Mouse (Mus musculus): ENCODE data around the gene Sgsm3.

Gene Sgsm3

DNA sequence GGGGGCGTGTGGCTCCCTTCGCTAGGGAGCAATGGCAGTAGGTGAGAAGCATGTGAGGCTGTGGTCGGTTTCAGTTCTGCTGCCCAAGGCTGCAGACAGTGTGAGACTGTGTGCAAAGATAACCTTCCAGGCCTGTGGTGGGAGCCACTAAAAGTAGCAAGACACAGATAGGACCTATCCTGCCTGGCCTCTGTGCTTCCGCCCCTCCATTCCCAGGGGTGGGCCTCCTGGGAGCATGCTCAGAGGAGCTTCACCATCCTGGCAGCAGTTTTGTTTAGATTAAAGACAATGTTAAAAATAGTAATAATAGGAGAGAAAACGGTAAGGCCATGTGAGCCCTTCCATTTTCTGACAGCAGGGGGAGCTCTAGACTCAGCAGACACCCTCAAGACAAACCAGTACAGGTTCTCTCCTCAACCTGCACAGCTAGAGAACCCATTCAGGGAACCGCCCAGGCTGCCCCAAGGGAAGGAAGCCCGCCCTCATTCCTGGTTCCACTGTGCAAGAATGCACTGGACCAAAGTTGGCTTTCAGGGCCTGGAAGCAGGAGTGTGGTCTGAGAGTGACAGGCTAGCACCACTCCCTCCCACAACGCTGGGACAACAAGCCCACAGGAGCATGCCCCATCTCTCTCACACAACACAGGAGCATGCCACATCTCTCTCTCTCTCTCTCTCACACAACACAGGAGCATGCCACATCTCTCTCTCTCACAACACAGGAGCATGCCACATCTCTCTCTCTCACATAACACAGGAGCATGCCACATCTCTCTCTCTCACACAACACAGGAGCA, 50.0 kb downstream of the Sgsm3 start:
- DNase-seq (ENCODE audit: low spot score) = peak; percentile 81

GRCm38 (mm10) chr15:81030891-81031425, 53.4 kb downstream of the Sgsm3 start:
- no peak for DNase-seq (ENCODE audit: low spot score)

DNA sequence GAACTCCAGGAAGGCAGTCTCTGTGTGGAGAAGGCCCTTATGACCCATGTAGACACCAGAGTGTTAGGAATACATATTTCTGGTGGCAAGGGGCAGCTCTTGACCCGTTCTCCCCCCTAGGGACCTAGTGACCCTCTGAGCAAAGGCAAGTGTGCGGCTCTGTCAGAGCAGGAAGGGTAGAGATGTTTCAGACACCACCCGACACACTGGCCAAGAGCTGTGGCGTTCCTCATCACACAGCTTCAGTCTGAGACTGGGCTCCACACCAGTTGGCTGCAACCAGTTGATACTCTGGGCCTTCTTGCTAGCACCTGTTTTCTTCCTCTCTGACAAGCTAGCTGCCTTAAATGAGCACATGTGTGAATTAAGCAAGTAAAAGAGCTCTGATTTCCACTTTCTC, 54.0 kb downstream of the Sgsm3 start:
- no peak for DNase-seq (ENCODE audit: low spot score)

DNA sequence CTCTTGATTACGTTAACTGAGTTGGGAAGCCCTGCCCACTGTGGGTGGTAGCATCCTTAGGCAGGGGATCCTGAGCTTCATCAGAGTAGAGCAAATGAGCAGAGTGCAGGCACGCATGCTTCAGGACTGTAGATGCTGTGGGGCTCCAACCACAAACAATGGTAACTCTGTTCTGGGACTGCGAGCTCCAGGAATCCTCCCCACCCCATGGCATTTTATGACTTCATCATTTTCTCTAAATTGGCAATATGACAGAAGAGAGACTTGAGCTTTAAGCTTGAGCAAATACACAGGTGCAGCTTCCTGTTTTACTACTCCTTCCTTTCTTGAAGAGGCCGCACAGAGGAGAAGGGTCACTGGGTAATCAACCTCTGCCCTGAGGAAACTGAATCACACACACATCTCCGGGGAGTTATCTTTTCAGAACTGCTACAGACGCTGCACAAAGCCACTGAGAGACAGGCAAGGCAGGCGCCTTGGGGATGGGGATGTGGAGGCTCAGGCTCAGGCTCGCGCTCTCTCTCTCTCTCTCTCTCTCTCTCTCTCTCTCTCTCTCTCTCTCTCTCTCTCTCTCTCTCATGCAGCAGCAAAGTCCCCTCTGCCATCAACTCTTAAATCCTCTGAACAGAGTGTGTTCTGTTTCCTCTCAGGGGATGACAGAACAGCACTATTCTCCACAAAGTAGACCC, 55.5 kb downstream of the Sgsm3 start:
- DNase-seq (ENCODE audit: low spot score) = no peak

DNA sequence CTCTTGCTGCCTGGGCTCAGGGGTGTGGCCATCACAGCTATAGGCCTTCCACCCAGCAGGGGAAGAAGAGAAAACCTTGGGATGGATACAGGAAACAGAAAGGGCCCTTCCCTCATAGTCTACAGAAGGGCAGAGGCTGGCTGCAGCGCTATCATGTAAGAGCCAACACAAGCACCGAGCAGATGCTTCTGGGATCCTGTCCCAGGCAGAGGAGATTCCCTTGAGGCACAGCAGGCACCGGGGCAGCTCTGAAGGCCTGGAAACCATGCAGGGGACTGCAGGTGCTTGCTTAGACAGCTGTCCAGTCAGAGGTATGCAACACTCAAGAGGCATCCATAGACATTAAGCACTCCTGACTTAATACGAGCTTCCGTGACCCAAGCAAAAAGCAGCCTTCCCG, 56.6 kb downstream of the Sgsm3 start:
- DNase-seq (ENCODE audit: low spot score) = peak; percentile 38

GRCm38 (mm10) chr15:81035417-81036162, 58.0 kb downstream of the Sgsm3 start:
- DNase-seq (ENCODE audit: low spot score) = no peak

DNA sequence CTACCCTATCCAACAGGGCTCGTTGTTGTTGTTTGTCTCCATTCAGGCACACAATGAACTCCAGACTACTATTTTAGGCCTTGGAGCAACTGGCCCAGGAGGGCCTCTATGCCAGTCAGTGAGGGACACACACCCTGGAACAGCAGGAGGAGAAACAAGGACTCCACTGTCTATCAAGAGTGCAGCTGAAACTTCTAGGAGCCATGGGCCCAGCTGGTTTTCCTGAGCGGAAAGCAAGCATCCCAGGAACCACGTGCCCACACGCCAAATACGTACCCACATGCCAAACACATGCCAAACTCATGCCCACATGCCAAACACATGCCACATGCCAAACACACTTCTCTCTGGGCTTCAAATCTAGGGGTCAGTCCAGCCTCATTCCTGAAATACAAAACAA, 60.9 kb downstream of the Sgsm3 start:
- DNase-seq (ENCODE audit: low spot score) = no peak

DNA sequence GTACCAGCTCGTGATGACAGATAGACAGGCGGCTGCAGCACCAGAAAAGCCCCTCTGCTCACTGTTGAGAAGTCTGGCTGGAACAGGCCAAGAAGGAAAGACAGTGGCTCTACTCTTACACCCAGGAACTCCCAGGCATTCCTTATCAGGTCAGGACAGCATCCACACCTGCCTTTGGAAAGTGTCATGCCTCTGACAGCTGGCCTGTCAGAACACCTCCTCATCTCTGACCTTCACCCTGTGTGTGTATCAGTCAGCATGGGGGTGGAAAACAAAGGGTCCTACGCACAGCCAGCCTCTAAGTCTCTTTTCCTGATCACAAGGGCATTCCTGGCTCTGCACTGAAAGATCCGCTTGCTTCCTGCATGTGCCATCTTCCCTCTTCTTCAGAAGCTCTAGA, 64.2 kb downstream of the Sgsm3 start:
- DNase-seq (ENCODE audit: low spot score) = no peak

DNA sequence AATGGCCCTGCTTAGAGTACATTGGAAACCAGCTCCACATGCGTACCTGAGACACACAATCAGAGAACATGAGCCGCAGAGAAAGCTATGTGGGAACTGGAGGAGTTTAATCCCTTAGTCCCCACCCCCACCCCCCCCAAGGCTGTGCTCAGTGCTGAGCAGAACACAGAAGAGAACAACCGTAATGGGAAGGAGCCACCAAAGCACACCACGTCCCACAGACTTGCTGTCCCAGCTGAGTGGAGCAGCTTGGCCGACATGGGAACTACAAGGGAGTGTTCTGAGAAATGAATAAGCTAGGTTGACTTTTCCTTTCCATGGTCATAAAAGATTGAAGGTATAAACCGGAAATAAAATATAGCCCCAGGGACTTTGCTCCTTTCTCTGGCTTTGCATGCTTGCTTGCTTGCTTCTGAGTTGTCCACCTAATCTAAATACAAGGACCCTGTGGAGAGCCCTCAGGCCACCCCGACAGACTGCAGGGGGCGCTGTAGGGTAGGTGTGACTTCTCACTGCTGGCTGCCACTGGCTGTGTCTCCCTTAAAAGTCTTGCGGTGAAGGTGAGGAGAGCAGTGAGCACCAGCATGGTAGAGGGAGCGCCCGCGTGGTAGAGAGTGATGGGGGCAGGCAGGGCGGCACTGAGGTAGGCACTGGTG, 64.8 kb downstream of the Sgsm3 start:
- DNase-seq (ENCODE audit: low spot score) = no peak

GRCm38 (mm10) chr15:81044446-81044845, 66.9 kb downstream of the Sgsm3 start:
- no peak for DNase-seq (ENCODE audit: low spot score)

- no peak for DNase-seq (ENCODE audit: low spot score)
Observed at GRCm38 (mm10) chr15:81045336-81045735, 67.8 kb downstream of the Sgsm3 start.

GRCm38 (mm10) chr15:81046061-81046460, 68.5 kb downstream of the Sgsm3 start:
- no peak for DNase-seq (ENCODE audit: low spot score)

DNA sequence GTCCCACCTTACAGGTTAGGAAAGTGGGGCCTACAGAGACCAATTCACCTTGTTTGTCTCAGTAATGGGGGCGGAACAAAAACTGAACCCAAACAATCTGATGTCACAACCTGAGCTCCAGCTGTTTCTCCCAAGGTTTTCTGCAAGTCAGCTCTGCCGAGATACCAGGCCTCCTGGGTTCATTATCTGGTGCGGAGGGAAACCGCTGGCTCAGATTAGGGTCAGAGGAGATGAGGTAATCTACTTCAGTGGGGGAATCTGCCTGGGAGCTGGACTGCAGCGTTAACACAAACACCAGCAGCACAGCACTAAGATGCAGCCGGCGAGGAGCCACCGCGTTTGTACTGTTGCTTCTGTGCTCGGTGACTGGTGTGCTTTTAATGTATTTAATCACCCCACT, 69.9 kb downstream of the Sgsm3 start:
- DNase-seq (ENCODE audit: low spot score) = peak; percentile 59

DNA sequence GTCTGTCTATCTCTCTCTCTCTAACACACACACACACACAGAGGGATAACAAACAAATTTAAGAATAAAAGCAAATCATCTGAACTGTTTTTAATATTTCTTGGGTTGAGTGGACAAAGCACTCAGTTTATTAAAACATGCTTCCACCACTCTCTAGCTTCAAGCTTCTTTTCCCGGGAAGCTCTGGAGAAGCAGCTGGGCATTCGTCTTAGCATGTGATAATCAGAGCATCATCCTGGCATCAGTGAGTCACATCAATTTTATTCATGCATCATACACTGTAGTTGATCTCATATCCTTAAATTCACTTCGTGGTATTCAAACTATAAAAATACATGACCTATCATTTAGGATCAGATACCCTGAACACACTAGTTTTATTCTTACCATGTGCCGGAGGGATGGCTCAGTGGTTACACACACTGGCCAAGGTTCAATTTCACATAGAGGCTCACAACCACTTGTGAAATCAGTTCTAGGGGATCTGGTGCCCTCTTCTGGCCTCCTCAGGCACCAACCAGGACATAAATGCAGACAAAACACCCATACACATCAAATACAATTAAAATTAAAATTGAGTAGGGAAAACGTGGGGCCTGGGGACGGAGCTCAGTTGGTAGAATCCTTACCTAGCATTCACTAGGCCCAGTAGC, 72.0 kb downstream of the Sgsm3 start:
- no peak for DNase-seq (ENCODE audit: low spot score)

DNA sequence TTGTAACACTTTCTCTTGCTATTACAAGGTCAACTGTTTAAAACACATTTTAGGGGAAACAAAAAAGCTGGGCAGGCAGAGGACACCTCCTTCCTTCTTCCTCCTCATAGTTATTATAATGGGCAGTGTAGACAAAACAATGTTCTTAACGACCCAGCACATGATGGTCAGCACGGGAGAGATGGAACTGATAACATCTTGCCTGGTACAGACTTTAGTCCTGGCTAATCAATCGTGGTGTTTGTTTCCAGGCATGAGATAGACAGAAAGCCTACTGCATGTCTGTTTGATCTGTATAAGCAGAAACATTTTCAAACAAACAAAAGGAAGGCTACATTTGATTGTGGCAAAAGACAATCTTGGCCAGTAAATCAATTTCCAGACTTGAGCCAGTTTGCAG, 72.9 kb downstream of the Sgsm3 start:
- no peak for DNase-seq (ENCODE audit: low spot score)

DNA sequence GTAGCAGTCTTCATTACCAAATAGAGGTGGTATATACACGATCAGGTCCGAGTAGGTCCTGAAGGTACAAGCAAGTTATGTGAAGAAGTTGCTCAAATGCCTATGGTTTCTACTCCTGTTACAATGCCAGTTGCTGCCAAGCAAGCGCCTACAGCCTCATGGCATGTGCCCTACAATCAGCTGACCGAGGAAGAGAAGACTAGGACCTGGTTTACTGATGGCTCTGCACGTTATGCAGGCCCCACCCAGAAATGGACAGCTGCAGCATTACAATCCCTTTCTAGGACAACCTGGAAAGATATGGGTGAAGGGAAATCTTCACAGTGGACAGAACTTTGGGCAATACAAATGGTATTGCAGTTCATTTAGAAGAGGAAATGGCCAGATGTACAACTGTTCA, 74.9 kb downstream of the Sgsm3 start:
- DNase-seq (ENCODE audit: low spot score) = no peak

DNA sequence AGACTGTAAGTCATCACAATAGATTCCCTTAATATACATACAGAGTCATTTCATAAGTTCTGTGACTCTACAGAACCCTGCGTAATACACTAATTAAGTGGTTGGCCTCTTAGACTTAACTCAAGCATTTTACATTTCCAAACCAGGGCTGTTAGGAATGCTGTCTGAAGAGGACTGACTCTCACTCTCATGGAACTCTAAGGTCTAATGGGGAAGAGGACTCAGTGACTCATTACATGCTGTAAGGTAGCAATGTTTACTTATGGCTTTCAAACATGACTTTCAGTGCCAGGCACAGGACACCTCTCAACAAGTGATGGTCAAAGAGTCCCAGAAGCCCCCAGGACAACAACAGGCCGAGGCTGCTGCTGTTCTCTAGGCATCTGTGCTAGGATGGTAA, 77.9 kb downstream of the Sgsm3 start:
- DNase-seq (ENCODE audit: low spot score) = no peak

GRCm38 (mm10) chr15:81057736-81058135, 80.2 kb downstream of the Sgsm3 start:
- DNase-seq (ENCODE audit: low spot score) = no peak

DNA sequence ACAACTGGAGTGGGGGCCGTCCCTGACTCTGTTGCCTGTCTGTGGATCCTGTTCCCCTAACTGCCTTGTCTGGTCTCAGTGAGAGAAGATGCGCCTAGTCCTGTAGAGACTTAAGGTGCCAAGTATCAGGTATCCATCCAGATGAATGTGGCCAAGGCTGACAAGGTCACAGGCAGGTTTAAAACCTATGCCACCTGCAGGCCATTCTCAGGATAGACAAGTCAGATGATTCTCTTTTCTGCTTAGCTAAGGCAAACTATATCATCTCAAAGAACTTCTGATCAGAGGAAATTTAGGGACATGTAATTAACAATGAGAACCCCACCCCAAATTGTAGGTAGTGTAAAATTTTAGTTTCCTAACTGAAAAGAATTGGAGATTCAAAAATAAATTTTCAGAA, 83.4 kb downstream of the Sgsm3 start:
- no peak for DNase-seq (ENCODE audit: low spot score)
